Mouse (Mus musculus) small intestine, adult 2 months (tissue): ENCODE measurements around the gene Arhgap32. TPM values are rescaled to one million over a fixed set of nuclear protein-coding genes. Genes with fewer than 3 reads are reported as not detected.

Experiments used
- H3K27ac ChIP-seq: fragments of 200-500 bp; 2 replicates; pipeline ENCODE4 v1.5.1; 2012; ENCODE audit warnings: low read depth, low read length, control low read depth, inconsistent platforms; ENCODE audit not compliant: insufficient read depth
- H3K27me3 ChIP-seq: fragments of 200-500 bp; 2 replicates; pipeline ENCODE4 v1.6.1; 2012; ENCODE audit warnings: mild to moderate bottlenecking, moderate library complexity, low read length, inconsistent platforms; ENCODE audit not compliant: control insufficient read depth, insufficient read depth
- H3K36me3 ChIP-seq: fragments of 200-500 bp; 2 replicates; pipeline ENCODE4 v1.6.1; 2012; ENCODE audit warnings: mild to moderate bottlenecking, low read length, control low read depth, inconsistent platforms; ENCODE audit not compliant: control insufficient read depth, insufficient read depth
- H3K4me1 ChIP-seq: fragments of 200-500 bp; 2 replicates; pipeline ENCODE4 v1.6.1; 2012; ENCODE audit warnings: low read length, inconsistent platforms, mixed read lengths; ENCODE audit not compliant: control insufficient read depth, insufficient read depth, insufficient read length
- H3K4me3 ChIP-seq: fragments of 200-500 bp; 2 replicates; pipeline ENCODE4 v1.5.1; 2012; ENCODE audit warnings: low read depth, mild to moderate bottlenecking, control low read depth, inconsistent platforms, low read length, moderate library complexity
- CTCF ChIP-seq: fragments of 200-500 bp; IDR thresholded peaks from 2 replicates; pipeline ENCODE4 v1.5.1; 2012; ENCODE audit warnings: low read depth, mild to moderate bottlenecking, control low read depth, inconsistent platforms, low read length, moderate library complexity, mixed read lengths; ENCODE audit not compliant: insufficient replicate concordance, insufficient read length; ENCODE audit errors: extremely low read depth
- POLR2A ChIP-seq: fragments of 200-500 bp; IDR thresholded peaks from 2 replicates; pipeline ENCODE4 v1.6.1; 2012; ENCODE audit warnings: low read depth, mild to moderate bottlenecking, control low read depth, inconsistent platforms, low read length, moderate library complexity
- WGBS: fragments of 180-500 bp; shearing (Covaris S2); methylation state at CpG from one replicate; pipeline ENCODE4 v1.1.7; 2018; 5-methylcytosine and 5-hydroxymethylcytosine counted together
- polyA plus RNA-seq: library from polyadenylated mRNA; depleted of rRNA; stranded (reverse); fragments of >200 nt; gene quantifications from 2 replicates; pipeline ENCODE4 v1.2.3, GENCODE M21; 2012

Gene Arhgap32
- polyA plus RNA-seq, 1 experiment: 11.6 TPM

DNA sequence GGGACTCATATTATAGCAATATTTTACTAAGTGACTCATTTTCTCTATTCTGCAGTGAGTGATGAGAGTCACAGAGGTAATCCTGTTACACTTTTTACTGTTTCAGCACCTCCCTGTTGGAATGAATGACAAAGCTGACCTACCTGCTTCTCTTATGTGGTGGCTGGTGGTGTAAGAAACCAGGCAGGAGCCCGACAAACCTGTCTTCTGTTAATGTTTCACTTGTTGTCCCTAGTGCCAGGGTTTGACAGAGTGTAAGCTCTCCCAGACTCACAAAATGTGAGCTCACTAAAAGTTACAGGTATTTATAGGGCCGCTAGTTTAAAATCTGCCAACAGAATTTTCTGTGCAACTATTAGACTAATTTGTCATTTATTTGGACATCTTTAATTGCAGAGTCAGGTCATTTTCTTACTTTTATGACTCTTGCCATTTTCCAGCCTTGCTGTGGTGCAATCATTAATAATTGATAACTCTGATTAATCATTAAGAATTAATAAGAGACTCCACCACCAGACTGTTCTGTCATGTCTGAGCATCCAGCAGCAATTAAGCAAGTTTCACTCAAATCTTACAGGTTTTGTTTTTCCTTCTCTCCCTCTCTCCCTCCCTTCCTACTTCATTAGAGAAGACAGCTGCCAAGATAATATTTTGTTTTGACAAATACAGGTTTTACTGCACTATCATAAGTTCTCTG lies 127.1 kb downstream of the Arhgap32 start:
- H3K4me1 ChIP-seq: peaks cover 16% of the 10 kb centered on the region
- peaks cover 27% of the 10 kb centered on the region for H3K36me3 ChIP-seq
- 32% methylated on average over 2 of the region's 2 CpGs for WGBS
- H3K27ac ChIP-seq: no peak overlapping the region
- H3K4me3 ChIP-seq: no peak overlapping the region
- H3K27me3 ChIP-seq: no peaks in the 10 kb centered on the region
- TF ChIP-seq POLR2A: no peak
- TF ChIP-seq CTCF: no peak

DNA sequence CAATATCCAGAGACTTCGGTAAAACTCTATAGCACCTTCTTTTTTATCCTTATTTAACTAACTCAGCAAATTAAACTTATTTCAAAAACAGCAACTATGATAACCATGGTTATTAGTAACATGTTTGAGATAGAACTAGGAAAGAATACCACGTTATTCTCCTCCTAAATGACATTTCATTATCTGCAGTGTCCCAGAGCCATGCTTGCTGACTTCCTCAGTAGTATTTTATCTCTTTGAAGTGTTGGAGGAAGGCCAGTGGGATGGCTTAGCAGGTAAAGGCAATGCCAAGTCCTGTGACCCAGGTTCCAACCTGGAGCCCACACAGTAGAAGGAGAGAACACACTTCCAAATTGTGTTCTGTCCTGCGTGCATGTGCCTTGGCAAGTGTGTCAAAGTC lies 129.3 kb downstream of the Arhgap32 start:
- H3K4me1 ChIP-seq: peaks cover 14% of the 10 kb centered on the region
- no peaks in the 10 kb centered on the region for H3K27me3 ChIP-seq
- H3K36me3 ChIP-seq: peaks cover 41% of the 10 kb centered on the region
- H3K27ac ChIP-seq: no peak overlapping the region
- TF ChIP-seq POLR2A (no peak), CTCF (no peak)
- H3K4me3 ChIP-seq: no peak overlapping the region
- WGBS: 51% methylated on average over 3 of the region's 3 CpGs

DNA sequence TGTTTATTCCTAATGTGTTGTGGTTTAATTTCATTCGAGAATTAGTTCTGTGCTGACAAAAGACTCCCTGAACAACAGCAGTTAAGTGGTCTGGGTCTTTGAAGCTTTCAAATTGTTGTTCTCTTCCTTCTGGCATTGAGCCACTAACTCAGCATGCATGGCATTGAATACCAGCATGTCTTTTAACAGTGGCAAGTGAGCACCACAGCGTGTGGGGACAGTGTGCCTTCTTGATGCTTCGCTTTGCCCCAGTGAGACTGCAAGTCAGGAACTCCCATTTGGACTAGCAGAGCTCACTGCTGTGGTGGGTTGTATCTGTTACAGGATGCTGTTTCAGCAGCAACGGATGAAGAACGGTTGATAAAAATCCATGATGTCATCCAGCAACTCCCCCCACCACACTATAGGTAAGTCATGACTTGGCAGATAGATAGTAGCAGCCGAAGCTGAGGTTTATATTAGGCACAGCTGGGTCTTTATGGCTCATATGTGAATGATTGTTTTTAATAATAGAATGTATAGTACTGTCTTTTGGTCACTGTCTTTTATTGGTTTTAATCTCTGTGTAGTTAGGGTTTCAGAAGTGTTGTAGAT lies 130.3 kb downstream of the Arhgap32 start:
- Histone ChIP-seq H3K4me1 (peaks cover 10% of the 10 kb centered on the region), H3K36me3 (peaks cover 45% of the 10 kb centered on the region), H3K27ac (no peak overlapping the region), H3K27me3 (no peaks in the 10 kb centered on the region), H3K4me3 (no peak overlapping the region)
- WGBS: 74% methylated on average over 6 of the region's 6 CpGs
- TF ChIP-seq POLR2A (no peak), CTCF (no peak)

DNA sequence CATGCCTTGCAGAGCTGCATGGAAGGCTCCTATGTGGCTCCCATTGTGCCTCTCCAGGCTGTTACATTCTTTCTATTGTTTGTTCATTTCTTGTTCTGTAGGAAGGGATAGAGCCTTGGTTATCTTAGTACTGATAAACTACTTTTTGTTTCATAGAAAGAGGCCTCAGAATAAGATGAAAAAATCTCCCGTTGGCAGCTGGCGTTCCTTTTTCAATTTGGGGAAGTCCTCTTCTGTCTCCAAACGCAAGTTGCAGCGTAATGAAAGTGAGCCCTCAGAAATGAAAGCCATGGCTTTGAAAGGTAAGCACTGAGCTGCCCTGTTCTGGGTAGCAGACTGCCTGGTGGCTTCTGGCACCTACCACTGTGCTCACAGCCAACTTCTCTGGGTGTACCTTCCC lies 134.6 kb downstream of the Arhgap32 start:
- no peaks in the 10 kb centered on the region for H3K27me3 ChIP-seq
- H3K27ac ChIP-seq: no peak overlapping the region
- no peak overlapping the region for H3K4me3 ChIP-seq
- 82% methylated on average over 4 of the region's 4 CpGs for WGBS
- TF ChIP-seq CTCF (no peak), POLR2A (no peak)
- no peaks in the 10 kb centered on the region for H3K4me1 ChIP-seq
- peaks cover 64% of the 10 kb centered on the region for H3K36me3 ChIP-seq

DNA sequence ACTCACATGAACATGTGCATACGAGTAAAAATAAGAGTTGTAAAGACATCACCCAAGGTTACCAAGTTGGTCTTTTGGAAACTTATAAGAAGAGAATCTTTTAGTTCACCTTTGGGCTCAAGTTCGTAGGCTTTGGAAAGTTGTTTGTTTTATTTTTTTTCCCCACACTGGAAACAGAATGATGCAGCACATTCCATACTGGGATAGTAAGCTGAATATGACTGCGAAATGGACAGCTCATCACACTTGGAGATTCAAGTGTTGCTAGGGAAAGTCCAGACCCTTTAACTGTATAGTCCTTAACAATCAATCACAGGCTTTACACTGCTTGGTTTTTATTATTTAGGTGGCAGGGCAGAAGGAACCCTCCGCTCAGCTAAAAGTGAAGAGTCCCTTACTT lies 137.8 kb downstream of the Arhgap32 start:
- 83% methylated on average over 4 of the region's 4 CpGs for WGBS
- H3K27ac ChIP-seq: no peak overlapping the region

DNA sequence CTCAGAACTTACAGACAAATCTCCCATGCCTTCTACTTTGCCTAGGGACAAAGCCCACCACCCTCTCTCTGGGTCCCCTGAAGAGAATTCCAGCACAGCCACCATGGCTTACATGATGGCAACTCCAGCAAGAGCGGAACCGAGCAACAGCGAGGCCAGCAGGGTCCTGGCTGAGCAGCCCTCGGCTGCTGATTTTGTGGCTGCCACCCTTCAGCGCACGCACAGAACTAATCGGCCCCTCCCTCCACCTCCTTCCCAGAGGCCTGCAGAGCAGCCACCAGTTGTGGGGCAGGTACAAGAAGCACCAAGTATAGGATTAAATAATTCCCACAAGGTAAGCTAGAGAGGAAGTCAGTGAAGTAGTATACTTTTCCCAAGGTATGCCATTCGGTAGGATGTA lies 141.4 kb downstream of the Arhgap32 start:
- no peak overlapping the region for H3K4me3 ChIP-seq
- WGBS: 89% methylated on average over 8 of the region's 8 CpGs
- no peaks in the 10 kb centered on the region for H3K27me3 ChIP-seq
- H3K27ac ChIP-seq: no peak overlapping the region
- peaks cover 81% of the 10 kb centered on the region for H3K36me3 ChIP-seq
- H3K4me1 ChIP-seq: no peaks in the 10 kb centered on the region
- TF ChIP-seq CTCF: no peak
- no peak for TF ChIP-seq POLR2A

More for the DNA sequence above, 137.8 kb downstream of the Arhgap32 start:
- Histone ChIP-seq H3K36me3 (peaks cover 77% of the 10 kb centered on the region), H3K4me1 (no peaks in the 10 kb centered on the region), H3K4me3 (no peak overlapping the region), H3K27me3 (no peaks in the 10 kb centered on the region)
- TF ChIP-seq CTCF (no peak), POLR2A (no peak)

DNA sequence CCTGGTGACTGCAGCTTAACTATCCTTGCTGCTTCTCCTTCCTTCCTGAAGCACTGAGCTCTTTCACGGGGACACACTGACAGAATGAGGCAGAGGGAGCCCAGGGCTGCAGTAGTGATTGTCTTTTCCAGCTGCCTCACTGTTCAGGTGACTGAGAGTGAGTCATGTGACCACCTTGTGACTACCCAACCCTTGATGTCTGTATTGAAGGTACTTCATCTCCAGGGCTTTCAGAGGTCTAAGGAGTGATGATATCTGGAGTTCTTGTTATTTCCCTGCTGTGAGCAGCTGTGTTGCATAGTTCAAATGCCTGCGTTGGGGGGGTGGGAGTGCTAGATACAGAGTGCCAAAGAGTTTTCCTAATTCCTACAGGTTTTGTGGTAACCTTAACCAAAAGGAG lies 141.9 kb downstream of the Arhgap32 start:
- TF ChIP-seq POLR2A: no peak
- TF ChIP-seq CTCF: no peak
- WGBS: 75% methylated on average over 2 of the region's 2 CpGs
- no peak overlapping the region for H3K27ac ChIP-seq

More for the DNA sequence above, 141.9 kb downstream of the Arhgap32 start:
- Histone ChIP-seq H3K36me3 (peaks cover 82% of the 10 kb centered on the region), H3K27me3 (no peaks in the 10 kb centered on the region), H3K4me3 (no peak overlapping the region), H3K4me1 (no peaks in the 10 kb centered on the region)
